Mouse (Mus musculus) cerebellum, adult 2 months (tissue): ENCODE data around the gene Myef2. TPM values are rescaled to one million over a fixed set of nuclear protein-coding genes. Genes with fewer than 3 reads are reported as not detected.

Experiments
- DNase-seq, 2 experiments: peaks; one replicate each; pipeline ENCODE4 v3.0.0; 2021
- H3K27ac ChIP-seq: fragments of 200-500 bp; 2 replicates; pipeline ENCODE4 v1.5.1; 2012; ENCODE audit warnings: low read length, control low read depth, inconsistent platforms; ENCODE audit not compliant: insufficient read depth
- H3K27me3 ChIP-seq: fragments of 200-500 bp; 2 replicates; pipeline ENCODE4 v1.6.1; 2012; ENCODE audit warnings: inconsistent platforms, mild to moderate bottlenecking, low read length, moderate library complexity; ENCODE audit not compliant: control insufficient read depth, insufficient read depth
- H3K4me1 ChIP-seq: fragments of 200-500 bp; 2 replicates; pipeline ENCODE4 v1.6.1; 2011; ENCODE audit warnings: low read length; ENCODE audit not compliant: control insufficient read depth, insufficient read depth
- H3K4me3 ChIP-seq: fragments of 200-500 bp; replicated peaks from 2 replicates; pipeline ENCODE3; 2011; ENCODE audit warnings: mild to moderate bottlenecking, low read depth, low read length, control low read depth; ENCODE audit not compliant: insufficient read depth
- CTCF ChIP-seq: fragments of 200-500 bp; IDR thresholded peaks from 2 replicates; pipeline ENCODE4 v1.5.1; 2011; ENCODE audit warnings: low read depth, mild to moderate bottlenecking, control low read depth, low read length, moderate library complexity, borderline replicate concordance; ENCODE audit not compliant: insufficient read depth
- POLR2A ChIP-seq: fragments of 200-500 bp; IDR thresholded peaks from 2 replicates; pipeline ENCODE4 v1.6.1; 2011; ENCODE audit warnings: low read length, control low read depth, borderline replicate concordance; ENCODE audit not compliant: insufficient read depth
- WGBS: fragments of 180-500 bp; shearing (Covaris S2); methylation state at CpG from one replicate; pipeline ENCODE4 v1.1.7; 2018; 5-methylcytosine and 5-hydroxymethylcytosine counted together
- polyA plus RNA-seq: library from polyadenylated mRNA; depleted of rRNA; stranded (reverse); fragments of >200 nt; gene quantifications from 2 replicates; pipeline ENCODE4 v1.2.3, GENCODE M21; 2012; rRNA removed

Gene Myef2
- polyA plus RNA-seq, 1 experiment: 80.7 TPM

DNA sequence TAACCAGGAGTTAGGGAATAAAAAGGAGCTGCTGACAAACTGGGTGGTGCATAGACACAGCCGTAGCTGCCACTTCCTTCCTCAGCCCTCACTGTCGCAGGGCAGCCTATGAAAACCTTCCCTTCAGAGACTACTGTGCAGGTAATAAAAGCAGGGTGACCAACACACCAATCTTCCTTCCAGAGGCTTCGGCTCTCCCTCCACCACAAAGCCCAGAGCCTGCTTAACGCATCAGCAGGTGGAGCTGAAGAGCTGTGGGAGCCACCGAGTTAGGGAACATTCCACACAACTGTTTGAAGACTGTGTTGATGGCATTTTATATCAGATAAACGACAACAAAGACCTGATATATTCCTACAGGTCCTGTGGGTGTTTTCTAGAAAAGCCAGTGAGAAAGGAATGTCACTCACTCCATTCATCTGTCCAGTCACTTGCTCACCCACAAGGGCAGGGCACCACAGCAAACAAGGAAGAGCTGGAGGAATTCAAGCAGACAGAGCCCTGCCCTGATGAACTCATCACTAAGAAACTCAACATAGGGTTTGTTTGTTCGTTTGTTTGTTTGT lies 66.1 kb downstream of the Myef2 start:
- peak in 1 of 2 experiments; percentile 11 for DNase-seq
- H3K4me3 ChIP-seq: no peak overlapping the region
- H3K27me3 ChIP-seq: no peaks in the 10 kb centered on the region
- TF ChIP-seq CTCF: peak; percentile 39; the same call in 1 of the 2 replicates
- TF ChIP-seq POLR2A: no peak
- H3K27ac ChIP-seq: no peak overlapping the region
- H3K4me1 ChIP-seq: no peaks in the 10 kb centered on the region
- 43% methylated on average over 7 of the region's 7 CpGs for WGBS

DNA sequence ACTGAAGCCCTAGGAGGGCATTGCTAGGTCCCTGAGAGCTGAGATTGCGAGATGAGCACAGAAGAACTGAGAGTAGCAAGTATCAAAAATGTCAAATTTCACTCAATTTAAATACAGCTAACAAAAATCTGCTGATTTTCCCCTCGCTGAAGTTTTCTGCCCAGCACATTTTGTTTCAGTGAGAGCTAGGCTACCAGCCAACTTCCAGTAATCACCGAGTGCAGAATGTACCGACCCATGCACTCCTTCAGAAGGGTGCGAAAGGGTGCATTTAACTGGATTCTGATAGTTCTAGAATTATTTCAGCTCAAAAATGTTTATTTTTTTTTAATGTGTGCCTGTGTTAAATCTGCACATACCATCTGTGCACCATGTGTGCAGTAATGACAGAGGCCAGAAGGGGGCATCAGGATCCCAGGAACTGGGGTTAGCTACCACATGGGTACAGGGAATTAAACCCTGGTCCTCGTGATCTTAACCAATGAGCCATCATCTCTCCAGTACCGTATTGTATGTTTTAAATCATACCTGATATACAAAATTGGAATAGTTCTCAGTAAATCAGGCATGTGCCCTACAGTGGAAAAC lies 68.1 kb downstream of the Myef2 start:
- DNase-seq: no peak
- no peaks in the 10 kb centered on the region for H3K4me1 ChIP-seq
- WGBS: 78% methylated on average over 7 of the region's 7 CpGs
- no peak for TF ChIP-seq CTCF
- TF ChIP-seq POLR2A: no peak
- H3K27ac ChIP-seq: no peak overlapping the region
- no peaks in the 10 kb centered on the region for H3K27me3 ChIP-seq
- H3K4me3 ChIP-seq: no peak overlapping the region

Other genes starting within 250 kb of the Myef2 start
- 0.70 and 2.2 TPM in 2 replicates for gene Slc24a5, start 55.5 kb downstream of the Myef2 start, polyA plus RNA-seq
- gene Ctxn2, start 13.0 kb upstream of the Myef2 start, polyA plus RNA-seq: 7.6 and 11.2 TPM in 2 replicates
- gene Slc12a1, start 28.8 kb upstream of the Myef2 start, polyA plus RNA-seq: 0.06 and 0.07 TPM in 2 replicates
- gene Dut, start 123.5 kb upstream of the Myef2 start, polyA plus RNA-seq: 42.6 and 44.8 TPM in 2 replicates